Mouse (Mus musculus): Measurements from ENCODE around the gene Cd209f.
"Not testable (repeated sequence)": the region's sequence is repeated elsewhere in the genome, so short reads cannot be mapped to it uniquely, and the experiment has no call there.

The Cd209f gene

DNA sequence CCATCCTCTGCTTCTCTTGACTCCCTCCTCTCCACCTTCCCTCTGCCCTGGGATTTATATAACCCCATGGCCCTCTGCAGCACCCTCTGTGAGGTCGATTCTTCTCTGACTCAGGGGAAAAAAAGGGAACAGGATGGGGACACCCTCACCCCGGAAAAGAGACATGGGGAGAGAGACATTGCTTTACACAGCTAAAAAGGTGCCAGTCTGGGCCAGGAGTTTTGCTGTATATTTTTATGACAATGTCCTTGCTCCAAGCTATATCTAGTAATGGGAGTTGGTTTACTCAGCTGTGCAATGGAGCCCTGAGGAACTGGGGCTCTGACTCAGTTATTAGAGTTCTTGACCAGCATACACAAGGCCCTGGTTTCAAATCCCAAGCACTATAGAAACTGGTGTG, at the start of gene Cd209f:
Cd209f (minus strand) TSS at position 101 of the 400 bp plus-strand sequence.
- in situ Hi-C loops (cut with MboI, MseI): not testable (repeated sequence)

DNA sequence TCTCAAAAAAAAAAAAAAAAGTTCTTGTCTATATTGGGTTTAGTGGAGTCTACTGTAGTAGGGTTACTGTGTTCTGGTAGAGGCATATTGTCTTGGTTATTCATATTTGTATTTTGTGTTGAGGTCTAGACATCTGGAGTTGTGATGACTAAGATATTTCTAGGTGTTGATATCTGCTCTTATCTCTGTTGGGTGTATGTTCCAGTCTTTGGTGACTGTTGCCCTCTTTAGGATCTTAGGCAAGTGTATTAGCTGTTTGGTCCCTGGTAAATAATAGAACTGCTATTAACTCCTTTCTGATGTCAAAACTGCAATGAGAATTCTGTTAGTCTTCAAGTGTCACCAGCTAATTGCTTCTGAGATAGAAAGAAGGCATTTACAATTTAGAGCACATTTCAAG, 49.2 kb upstream of the Cd209f start:
- in situ Hi-C loops (cut with MboI, MseI): loop anchor here in 1 of 2 experiments (25.0 kb wide), 2 partner anchors 457 to 918 kb away; partner anchors contain the start of gene Zfp958

DNA sequence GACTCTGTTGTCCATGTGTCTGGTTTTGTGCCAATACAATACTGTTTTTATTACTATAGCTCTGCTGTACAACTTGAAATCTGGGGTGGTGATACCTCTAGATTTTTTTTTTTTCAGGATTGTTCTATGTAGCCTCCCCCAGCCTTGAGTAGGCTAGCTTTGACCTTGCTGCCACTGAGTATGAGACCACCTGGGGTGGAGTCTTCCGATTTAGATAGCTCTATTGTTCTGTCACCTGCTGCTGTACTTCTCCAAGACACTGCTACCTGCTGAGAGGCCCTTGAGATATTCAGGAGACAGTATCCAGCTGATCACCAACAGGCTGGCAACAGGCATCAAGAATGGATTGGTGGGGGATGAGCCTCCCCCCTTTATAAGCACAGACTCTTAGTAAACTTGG, 41.6 kb upstream of the Cd209f start:
- in situ Hi-C loops (cut with MboI, MseI): loop anchor here in 1 of 2 experiments (25.0 kb wide), 1 partner anchor 215 kb away; no protein-coding TSS in a partner anchor

DNA sequence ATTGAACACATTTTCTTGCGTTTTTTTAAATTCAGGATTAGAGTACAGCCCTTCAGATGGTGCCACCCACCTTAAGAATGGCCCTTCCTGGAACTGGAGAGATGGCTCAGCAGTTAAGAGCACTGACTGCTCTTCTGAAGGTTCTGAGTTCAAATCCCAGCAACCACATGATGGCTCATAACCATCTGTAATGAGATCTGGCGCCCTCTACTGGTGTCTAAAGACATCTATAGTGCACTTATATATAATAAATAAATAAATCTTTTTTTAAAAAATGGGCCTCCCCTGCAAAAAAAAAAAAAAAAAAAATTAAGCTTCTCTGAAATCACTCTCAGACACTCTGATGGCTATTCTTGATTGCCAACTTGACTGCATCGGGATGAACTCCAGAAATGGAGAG, 36.1 kb upstream of the Cd209f start:
- in situ Hi-C loops (cut with MboI, MseI): loop anchor here (5.0 to 25.0 kb wide), 2 partner anchors 221 to 231 kb away; no protein-coding TSS in a partner anchor

DNA sequence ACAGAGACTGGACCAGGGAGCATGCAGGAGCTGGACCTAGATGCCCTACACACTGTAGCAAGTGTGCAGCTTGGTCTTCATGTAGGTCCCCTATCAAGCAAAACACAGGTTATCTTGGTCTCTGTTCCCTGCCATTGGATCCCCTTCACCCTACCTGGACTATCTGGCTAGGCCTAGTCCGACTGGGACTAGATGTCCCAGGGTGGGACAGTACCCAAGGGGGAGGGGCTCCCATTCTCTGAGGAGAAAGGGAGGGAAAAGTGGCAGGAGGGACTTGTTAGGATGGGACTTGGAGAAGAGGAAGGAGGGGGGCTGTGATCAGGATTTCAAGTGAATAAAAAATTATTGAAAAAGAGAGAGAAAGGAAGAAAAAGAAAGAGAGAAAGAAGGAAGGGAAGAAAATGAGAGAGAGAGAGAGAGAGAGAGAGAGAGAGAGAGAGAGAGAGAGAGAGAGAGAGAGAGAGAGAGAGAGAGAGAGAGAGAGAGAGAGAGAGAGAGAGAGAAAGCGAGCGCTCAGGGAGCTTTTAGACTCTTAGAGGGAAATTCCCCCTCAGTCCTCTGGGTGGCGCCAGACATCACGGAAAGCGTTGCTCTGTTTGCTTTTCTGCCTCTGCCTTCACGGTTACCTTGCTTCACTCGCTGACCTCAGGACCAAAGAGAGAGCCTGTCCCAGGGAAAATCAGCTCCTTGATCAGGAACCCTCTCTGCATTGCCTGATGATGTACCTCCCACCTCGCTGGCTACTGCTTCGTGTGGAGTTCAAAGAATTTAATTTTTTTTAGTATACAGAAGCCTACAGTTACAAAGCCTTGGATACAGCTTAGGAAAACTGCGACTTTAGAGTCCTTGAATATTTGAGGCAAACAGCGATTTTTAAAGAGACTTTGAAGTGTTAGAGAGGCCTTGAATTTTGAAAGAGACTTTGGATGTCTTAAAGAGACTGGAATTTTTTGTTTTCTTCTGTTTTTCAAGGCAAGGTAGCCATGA, 34.3 kb upstream of the Cd209f start:
- in situ Hi-C loops (cut with MboI, MseI): loop anchor here (5.0 to 25.0 kb wide), 4 partner anchors 38 to 372 kb away; no protein-coding TSS in a partner anchor

DNA sequence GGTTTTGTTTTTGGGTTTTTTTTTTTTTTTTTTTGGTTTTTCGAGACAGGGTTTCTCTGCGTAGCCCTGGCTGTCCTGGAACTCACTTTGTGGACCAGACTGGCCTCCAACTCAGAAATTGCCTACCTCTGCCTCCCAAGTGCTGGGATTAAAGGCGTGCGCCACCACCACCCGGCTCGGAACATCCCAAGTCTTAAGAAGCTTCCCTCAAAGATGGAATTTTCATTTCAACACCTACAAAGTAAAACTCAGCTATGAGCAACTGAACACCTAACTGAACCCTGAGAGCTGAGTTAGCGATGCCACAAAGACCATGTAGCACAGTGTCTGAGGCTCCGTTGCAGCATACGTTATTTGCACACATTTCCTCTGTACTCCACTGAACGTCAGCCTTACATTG, 28.2 kb upstream of the Cd209f start, which contains the start of gene Cd209g:
Cd209g (plus strand) TSS at position 301 of the 400 bp plus-strand sequence.
- in situ Hi-C loops (cut with MboI, MseI): loop anchor here in 1 of 2 experiments (25.0 kb wide), 1 partner anchor 229 kb away; no protein-coding TSS in a partner anchor

DNA sequence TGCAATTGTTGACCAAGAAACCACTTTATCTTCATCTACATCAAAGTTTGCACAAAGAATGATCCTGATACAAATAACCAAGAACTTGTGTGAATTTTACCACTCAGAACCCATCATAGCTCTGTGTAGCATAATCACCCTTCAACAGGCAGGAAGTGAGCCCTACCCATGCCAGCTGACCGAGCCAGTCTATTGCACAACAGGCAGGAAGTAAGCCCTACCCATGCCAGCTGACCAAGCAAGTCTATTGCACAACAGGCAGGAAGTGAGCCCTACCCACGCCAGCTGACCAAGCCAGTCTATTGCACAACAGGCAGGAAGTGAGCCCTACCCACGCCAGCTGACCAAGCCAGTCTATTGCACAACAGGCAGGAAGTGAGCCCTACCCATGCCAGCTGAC, 17.1 kb downstream of the Cd209f start:
- in situ Hi-C loops (cut with MboI, MseI): not testable (repeated sequence)

DNA sequence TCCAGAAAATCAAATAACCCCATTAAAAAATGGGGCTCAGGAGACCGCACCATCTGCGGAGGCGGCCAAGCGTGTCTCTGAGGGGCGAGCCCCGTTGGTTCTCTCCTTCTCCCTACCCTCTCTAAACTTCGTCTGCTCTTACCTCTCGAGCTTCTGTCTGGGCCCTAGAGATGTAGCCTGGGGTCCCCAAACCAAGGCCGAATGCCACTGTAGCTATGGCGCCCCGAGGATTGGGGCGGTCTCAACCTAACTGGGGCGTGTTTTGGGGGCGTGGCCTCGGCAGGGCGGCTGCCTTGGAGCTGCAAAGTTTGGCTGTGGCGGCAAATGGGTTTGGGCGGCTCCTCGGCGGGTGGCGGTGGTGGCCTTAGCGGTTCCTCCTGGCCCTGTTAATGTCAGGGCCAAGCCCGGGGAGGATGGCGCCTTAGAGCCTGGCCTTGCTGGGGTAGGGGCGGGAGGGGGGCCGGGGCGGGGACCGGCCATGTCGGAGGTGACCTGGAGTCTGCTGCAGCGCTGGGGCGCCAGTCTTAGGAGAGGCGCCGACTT, 18.4 kb downstream of the Cd209f start:
- in situ Hi-C loops (cut with MboI, MseI): not testable (repeated sequence)
